Mouse (Mus musculus): ENCODE data around the gene Crtc2.

The Crtc2 gene

DNA sequence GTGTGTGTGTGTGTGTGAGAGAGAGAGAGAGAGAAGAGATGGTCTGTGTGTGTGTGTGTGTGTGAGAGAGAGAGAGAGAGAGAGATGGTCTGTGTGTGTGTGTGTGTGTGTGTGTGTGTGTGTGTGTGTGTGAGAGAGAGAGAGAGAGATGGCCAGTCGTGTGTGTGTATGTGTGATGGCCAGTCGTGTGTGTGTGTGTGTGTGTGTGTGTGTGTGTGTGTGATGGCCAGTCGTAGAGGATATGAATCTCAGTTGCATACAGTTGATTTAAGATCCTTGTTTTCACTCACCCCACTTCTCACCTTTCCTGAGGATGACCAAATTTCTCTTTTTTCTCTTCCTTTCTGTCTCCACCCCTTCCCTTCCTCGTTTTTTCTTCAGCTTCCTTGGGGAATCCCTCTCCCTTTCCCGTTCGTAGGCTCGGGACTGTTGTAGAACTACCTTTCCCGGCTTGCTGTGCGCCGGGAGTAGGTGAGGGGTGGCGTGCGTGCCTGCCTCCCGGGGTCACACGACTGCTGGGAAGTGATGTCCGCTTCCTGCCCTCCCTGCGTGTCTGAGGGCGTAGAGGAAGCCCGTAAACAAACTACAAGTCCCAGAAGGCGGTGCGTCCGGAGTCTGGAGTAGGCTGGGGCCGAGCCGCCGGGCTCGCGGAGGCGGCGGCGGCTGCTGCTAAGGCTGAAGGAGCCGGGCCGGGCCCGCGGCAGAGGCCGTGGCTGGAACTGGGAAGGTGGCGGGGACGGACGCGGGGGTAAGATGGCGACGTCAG is at the start of gene Crtc2:
Gene Crtc2, plus strand, starts transcription at position 511 of the 766 bp plus-strand sequence.
- DNase-seq (ENCODE audit: extremely low spot score, low read depth, low spot score): peak; percentile 84

DNA sequence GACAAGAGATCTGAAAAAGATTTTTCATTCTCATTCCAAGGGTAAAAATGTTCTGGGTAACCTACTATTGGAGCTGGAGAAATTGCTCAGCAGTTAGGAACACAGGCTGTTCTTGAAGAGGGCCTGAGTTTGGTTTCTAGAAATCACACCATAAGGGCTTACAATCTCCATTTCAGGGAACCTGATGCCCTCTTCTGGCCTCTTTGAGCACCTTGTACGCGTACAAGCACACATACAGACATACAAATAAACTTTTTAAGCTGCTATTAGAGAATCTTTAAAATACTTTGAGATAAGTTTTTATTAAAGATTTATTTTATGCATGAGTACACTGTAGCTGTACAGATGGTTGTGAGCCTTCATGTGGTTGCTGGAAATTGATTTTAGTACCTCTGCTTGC is 49.4 kb upstream of the Crtc2 start:
- DNase-seq (ENCODE audit: extremely low spot score, low read depth, low spot score): no peak

GRCm38 (mm10) chr3:90208662-90209061 is 45.3 kb upstream of the Crtc2 start:
- DNase-seq (ENCODE audit: extremely low spot score, low read depth, low spot score): no peak

- DNase-seq (ENCODE audit: extremely low spot score, low read depth, low spot score): no peak
These were observed 43.9 kb upstream of the Crtc2 start for GRCm38 (mm10) chr3:90209908-90210566.

DNA sequence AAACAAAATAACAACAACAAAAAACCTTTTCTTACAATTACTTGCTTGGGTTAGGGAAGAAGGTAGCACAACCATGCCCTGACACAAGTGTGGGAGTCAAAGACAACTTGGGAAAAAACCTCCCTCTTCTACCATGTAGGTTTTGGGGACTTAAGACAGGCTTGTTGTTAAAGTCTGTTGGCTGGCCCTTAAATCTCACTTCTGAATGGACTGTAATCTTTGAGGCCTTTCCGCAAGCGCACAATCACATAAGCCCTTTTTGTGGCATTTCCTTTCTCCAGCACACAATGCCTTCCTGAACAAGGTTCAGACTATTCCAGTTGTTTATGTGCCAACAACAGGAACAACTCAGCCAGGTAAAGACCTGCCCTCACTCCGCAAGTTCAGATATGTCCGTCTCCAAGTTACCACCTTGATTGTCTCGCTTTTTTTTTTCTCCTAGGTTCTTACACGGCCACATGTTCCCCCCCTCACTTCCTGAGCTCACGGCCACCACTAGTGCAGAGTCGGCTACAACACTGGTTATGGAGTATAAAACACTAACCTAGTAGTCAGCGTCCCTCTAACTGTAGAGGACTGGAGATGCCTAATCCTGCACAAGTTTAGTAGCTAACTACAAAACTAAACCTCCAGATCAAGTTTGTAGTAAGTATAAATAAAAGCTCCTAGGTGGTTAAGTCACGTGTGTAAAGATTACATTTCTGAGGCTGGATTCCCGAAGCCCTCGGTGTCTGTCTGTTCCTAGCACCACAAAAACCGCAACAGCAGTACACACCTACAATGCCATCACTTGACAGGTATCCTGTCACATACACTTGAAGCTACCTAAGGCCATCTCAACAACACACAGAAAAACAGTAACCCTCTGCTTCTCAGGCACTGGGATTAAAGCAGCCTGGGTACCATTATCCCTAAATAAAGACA is 42.2 kb upstream of the Crtc2 start:
- no peak for DNase-seq (ENCODE audit: extremely low spot score, low read depth, low spot score)

- DNase-seq (ENCODE audit: extremely low spot score, low read depth, low spot score): no peak
These were observed 41.2 kb upstream of the Crtc2 start for GRCm38 (mm10) chr3:90212723-90213122.

DNA sequence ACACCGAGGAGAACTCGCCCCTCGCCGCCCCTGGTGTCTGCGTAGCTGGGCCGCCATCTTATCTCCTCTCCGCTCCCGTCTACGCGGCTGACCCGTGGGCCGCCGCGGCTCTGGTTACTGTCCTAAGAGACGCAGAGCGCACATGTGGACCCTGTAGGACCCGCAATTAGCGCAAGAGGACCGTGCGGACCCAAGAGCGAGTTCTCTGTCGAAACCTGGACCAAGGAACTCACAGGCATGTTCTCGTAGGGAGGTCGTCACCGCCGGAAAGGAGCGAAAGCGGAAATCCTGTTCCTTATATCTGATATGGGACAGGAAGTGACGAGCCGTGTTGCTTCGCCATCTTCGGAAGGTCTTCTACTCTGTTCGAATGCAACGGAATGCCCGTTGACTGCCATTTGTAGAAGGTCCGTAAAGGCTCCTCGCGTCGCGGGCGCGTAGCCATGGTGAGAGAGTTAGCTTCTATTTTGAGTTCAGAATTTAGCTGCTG is 40.5 kb upstream of the Crtc2 start, which contains the start of the genes Rps27 and Rab13:
Gene Rps27, minus strand, starts transcription at position 275 of the 490 bp plus-strand sequence.
Gene Rab13, plus strand, starts transcription at position 319 of the 490 bp plus-strand sequence.
- peak; percentile 96 for DNase-seq (ENCODE audit: extremely low spot score, low read depth, low spot score)

DNA sequence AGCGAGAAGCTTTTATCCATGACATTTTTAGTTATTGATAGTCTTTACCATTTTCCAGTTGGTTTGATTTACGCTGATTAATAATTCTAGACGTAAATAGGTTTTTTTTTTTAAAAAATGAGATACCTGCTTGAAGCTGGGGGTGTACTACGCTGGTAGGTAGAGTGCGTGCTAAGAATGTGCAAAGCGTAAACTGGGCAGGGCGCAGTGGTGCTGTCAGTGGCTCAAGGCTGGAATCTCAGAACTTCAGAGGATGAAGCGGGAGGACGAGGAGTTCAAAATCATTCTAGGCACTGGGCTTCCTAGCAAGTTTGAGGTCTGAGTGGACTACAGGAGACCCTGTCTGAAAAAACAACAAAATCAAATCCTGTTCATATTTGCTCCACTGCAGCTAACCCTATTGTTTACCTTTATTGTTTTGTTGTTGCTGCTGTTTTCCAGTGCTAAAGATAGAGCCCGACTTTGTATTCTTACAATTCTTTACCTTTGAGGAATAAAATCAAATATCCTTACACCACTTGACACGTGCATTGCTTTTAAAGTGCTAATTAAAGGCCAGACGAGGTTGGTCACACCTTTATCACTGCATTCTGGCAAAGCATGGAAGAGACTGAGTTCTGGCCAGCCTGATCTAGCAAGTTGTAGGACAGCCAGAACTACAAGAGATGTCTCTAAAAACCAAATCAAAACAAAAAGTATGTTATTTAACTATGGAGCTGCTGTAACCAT is 39.8 kb upstream of the Crtc2 start:
- DNase-seq (ENCODE audit: extremely low spot score, low read depth, low spot score): no peak

GRCm38 (mm10) chr3:90215825-90216380 is 38.1 kb upstream of the Crtc2 start:
- no peak for DNase-seq (ENCODE audit: extremely low spot score, low read depth, low spot score)

- no peak for DNase-seq (ENCODE audit: extremely low spot score, low read depth, low spot score)
These were observed 33.9 kb upstream of the Crtc2 start for GRCm38 (mm10) chr3:90220088-90220487.

- DNase-seq (ENCODE audit: extremely low spot score, low read depth, low spot score): no peak
These were observed 33.4 kb upstream of the Crtc2 start for GRCm38 (mm10) chr3:90220531-90220951.

DNA sequence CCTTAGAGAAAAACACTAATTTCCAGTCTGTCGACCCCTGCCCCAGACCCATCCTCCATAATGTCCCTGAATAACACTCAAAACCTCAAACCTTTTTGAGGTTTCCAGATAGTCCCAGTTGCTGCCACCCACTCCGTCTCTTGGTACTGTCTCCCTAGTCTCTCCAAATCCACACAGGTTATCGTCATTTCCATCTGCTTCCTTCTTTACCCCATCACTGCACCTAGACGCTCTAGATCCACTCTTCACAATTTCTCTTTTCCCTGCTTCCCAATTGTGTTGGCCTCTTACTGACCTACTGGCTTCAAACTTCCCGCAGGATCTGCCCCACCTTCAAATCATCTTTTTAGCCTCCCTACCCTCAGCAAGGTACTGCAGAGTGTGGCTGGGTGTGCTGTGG is 32.8 kb upstream of the Crtc2 start:
- DNase-seq (ENCODE audit: extremely low spot score, low read depth, low spot score): no peak

DNA sequence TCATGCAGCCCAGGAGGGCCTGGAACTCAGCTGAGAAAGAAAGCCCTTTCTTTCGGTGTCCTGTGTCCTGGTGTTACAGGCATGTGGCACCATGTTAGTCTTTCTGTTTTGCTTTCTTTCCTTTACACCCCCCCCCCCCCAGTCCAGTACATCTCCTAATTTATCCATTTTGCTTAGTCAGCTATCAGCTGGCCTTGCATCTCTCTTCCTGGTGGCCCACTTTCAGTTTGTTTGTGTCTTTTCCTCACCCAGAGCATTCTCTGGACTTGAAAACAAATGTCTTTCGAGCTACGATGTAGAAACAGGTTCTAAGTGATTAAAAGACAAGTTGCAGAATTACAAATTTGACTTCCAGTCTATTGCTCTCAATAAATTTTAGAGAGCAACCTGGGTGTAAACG is 31.5 kb upstream of the Crtc2 start:
- no peak for DNase-seq (ENCODE audit: extremely low spot score, low read depth, low spot score)

GRCm38 (mm10) chr3:90222941-90223340 is 31.0 kb upstream of the Crtc2 start:
- no peak for DNase-seq (ENCODE audit: extremely low spot score, low read depth, low spot score)

GRCm38 (mm10) chr3:90224331-90224730 is 29.6 kb upstream of the Crtc2 start:
- DNase-seq (ENCODE audit: extremely low spot score, low read depth, low spot score): no peak

- DNase-seq (ENCODE audit: extremely low spot score, low read depth, low spot score): no peak
These were observed 22.9 kb upstream of the Crtc2 start for GRCm38 (mm10) chr3:90231075-90231474.

- DNase-seq (ENCODE audit: extremely low spot score, low read depth, low spot score): no peak
These were observed 22.2 kb upstream of the Crtc2 start, which contains the start of gene Jtb for GRCm38 (mm10) chr3:90231507-90232333. Jtb (plus strand) TSS chr3:90231597.

DNA sequence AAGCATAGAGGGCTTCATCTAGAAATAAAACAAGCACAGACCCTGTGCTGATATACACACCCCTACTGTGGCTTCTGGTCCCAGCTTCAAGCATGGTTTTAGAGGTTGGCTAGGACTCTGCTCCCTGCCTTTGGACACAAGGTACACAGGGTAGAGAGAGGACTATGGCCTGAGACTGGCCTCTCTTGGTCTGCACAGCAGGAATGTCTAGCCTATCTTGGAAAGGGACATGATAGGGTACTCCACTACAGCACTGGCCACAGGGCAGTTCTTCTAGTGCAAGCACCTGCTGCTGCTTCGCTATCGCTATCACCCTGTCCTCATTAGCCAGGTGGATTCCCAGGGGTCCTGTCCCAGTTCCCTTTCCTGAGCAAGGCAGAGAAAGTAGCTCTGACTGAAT is 12.7 kb upstream of the Crtc2 start:
- no peak for DNase-seq (ENCODE audit: extremely low spot score, low read depth, low spot score)

DNA sequence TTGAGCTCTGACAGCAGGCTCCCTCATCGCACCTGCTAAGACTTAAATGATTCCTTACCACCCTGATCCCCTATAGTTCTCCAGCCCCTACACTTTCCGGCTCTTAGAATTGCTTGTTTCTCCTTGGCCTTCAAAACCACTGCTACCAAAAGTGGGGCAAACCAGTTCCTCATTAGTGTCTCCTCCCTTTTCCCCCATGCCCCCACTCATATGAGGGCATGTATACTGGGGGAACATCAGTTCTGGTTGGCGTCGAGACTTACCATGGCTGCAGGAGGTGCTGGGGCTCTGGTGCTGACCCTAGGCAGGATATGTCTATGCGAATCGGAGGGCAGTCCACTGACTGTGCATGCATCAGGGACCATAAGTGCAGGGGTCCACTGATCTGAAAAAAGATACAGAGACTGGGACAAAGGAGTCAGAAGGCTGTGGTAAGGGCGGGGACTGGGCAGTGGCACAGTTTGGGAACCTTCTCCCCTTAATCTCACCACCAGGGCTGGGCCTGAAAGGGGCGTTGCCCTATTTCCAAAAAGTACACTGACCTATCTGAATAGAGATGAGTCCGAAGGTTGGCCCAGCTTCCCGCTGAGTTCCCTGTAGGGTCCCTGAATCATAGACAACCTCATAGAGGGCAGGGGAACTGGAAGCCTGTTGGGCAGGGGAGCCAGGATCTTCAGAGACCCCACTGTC is 12.1 kb upstream of the Crtc2 start:
- no peak for DNase-seq (ENCODE audit: extremely low spot score, low read depth, low spot score)

All from hindlimb bud, embryonic 11.5 days (tissue).